Mouse (Mus musculus): Measurements from ENCODE around the gene Kdm5a. TPM values are rescaled to one million over a fixed set of nuclear protein-coding genes. Genes with fewer than 3 reads are reported as not detected.

The Kdm5a gene
- polyA plus RNA-seq, 1 experiment from 2014 or later: 53.9 TPM

- H3K27ac ChIP-seq (replicated peaks; ENCODE audit: low read depth, low read length): peak overlapping the region; percentile 74
- ATAC-seq (ENCODE audit: low FRiP score, low TSS enrichment): peak; percentile 60
- no peak overlapping the region; the same call in 1 of the 2 replicates for H3K9ac ChIP-seq (replicated peaks; ENCODE audit: low read length)
These were observed 108.7 kb downstream of the Kdm5a start for GRCm38 (mm10) chr6:120472455-120473140.

GRCm38 (mm10) chr6:120473427-120473826 lies 109.5 kb downstream of the Kdm5a start:
- WGBS: 23% methylated on average over 5 of the region's 5 CpGs
- H3K27me3 ChIP-seq (ENCODE audit: control insufficient read depth, insufficient read depth, low read length): no peaks in the 10 kb centered on the region
- DNase-seq (no peak), ATAC-seq (ENCODE audit: low FRiP score, low TSS enrichment) (peak; percentile 46; the same call in 1 of the 2 replicates)
- peaks cover 13% of the 10 kb centered on the region for H3K4me1 ChIP-seq (ENCODE audit: control insufficient read depth, insufficient read depth, low read length)
- no peak overlapping the region for H3K4me3 ChIP-seq (replicated peaks; ENCODE audit: low read depth, low read length)
- H3K27ac ChIP-seq (replicated peaks; ENCODE audit: low read depth, low read length): peak overlapping the region; percentile 74
- no peak overlapping the region for H3K9ac ChIP-seq (replicated peaks; ENCODE audit: low read length)
- H3K4me2 ChIP-seq (ENCODE audit: low read length): no peak overlapping the region
- H3K9me3 ChIP-seq (ENCODE audit: control insufficient read depth, low read length): no peaks in the 10 kb centered on the region
- H3K36me3 ChIP-seq (ENCODE audit: control insufficient read depth, insufficient read depth, low read length): no peaks in the 10 kb centered on the region

More at GRCm38 (mm10) chr6:120472455-120473140, 108.7 kb downstream of the Kdm5a start:
- H3K36me3 ChIP-seq (ENCODE audit: control insufficient read depth, insufficient read depth, low read length): no peaks in the 10 kb centered on the region
- no peak overlapping the region for H3K4me3 ChIP-seq (replicated peaks; ENCODE audit: low read depth, low read length)
- 0 out of 2 replicates have a peak overlapping the region, but pooled peaks have one; percentile 17 for H3K4me2 ChIP-seq (ENCODE audit: low read length)
- no peaks in the 10 kb centered on the region for H3K9me3 ChIP-seq (ENCODE audit: control insufficient read depth, low read length)
- DNase-seq: no peak
- no peaks in the 10 kb centered on the region for H3K27me3 ChIP-seq (ENCODE audit: control insufficient read depth, insufficient read depth, low read length)
- WGBS: 7% methylated on average over 8 of the region's 8 CpGs
- peaks cover 13% of the 10 kb centered on the region for H3K4me1 ChIP-seq (ENCODE audit: control insufficient read depth, insufficient read depth, low read length)

- 85% methylated on average over 8 of the region's 8 CpGs for WGBS
- no peak for ATAC-seq (ENCODE audit: low FRiP score, low TSS enrichment)
These were observed 111.4 kb downstream of the Kdm5a start for GRCm38 (mm10) chr6:120475288-120475687.

GRCm38 (mm10) chr6:120479302-120479701 lies 115.4 kb downstream of the Kdm5a start:
- no peak overlapping the region for H3K9ac ChIP-seq (replicated peaks; ENCODE audit: low read length)
- no peak for ATAC-seq (ENCODE audit: low FRiP score, low TSS enrichment)
- H3K4me1 ChIP-seq (ENCODE audit: control insufficient read depth, insufficient read depth, low read length): no peaks in the 10 kb centered on the region
- DNase-seq: no peak
- WGBS: 96% methylated on average over 2 of the region's 2 CpGs
- H3K27ac ChIP-seq (replicated peaks; ENCODE audit: low read depth, low read length): no peak overlapping the region
- no peaks in the 10 kb centered on the region for H3K9me3 ChIP-seq (ENCODE audit: control insufficient read depth, low read length)
- no peaks in the 10 kb centered on the region for H3K27me3 ChIP-seq (ENCODE audit: control insufficient read depth, insufficient read depth, low read length)
- H3K4me2 ChIP-seq (ENCODE audit: low read length): no peak overlapping the region
- no peaks in the 10 kb centered on the region for H3K36me3 ChIP-seq (ENCODE audit: control insufficient read depth, insufficient read depth, low read length)
- H3K4me3 ChIP-seq (replicated peaks; ENCODE audit: low read depth, low read length): no peak overlapping the region

More at GRCm38 (mm10) chr6:120475288-120475687, 111.4 kb downstream of the Kdm5a start:
- Histone ChIP-seq H3K4me1 (ENCODE audit: control insufficient read depth, insufficient read depth, low read length) (peaks cover 13% of the 10 kb centered on the region), H3K27me3 (ENCODE audit: control insufficient read depth, insufficient read depth, low read length) (no peaks in the 10 kb centered on the region), H3K4me3 (replicated peaks; ENCODE audit: low read depth, low read length) (no peak overlapping the region), H3K36me3 (ENCODE audit: control insufficient read depth, insufficient read depth, low read length) (no peaks in the 10 kb centered on the region), H3K9me3 (ENCODE audit: control insufficient read depth, low read length) (no peaks in the 10 kb centered on the region), H3K27ac (replicated peaks; ENCODE audit: low read depth, low read length) (no peak overlapping the region), H3K4me2 (ENCODE audit: low read length) (no peak overlapping the region), H3K9ac (replicated peaks; ENCODE audit: low read length) (no peak overlapping the region)
- no peak for DNase-seq

- Histone ChIP-seq H3K4me2 (ENCODE audit: low read length) (no peak overlapping the region), H3K27me3 (ENCODE audit: control insufficient read depth, insufficient read depth, low read length) (no peaks in the 10 kb centered on the region), H3K4me1 (ENCODE audit: control insufficient read depth, insufficient read depth, low read length) (no peaks in the 10 kb centered on the region), H3K36me3 (ENCODE audit: control insufficient read depth, insufficient read depth, low read length) (no peaks in the 10 kb centered on the region), H3K9ac (replicated peaks; ENCODE audit: low read length) (no peak overlapping the region), H3K4me3 (replicated peaks; ENCODE audit: low read depth, low read length) (no peak overlapping the region), H3K27ac (replicated peaks; ENCODE audit: low read depth, low read length) (no peak overlapping the region), H3K9me3 (ENCODE audit: control insufficient read depth, low read length) (no peaks in the 10 kb centered on the region)
- WGBS: 90% methylated on average over 5 of the region's 5 CpGs
- DNase-seq: no peak
- ATAC-seq (ENCODE audit: low FRiP score, low TSS enrichment): no peak
These were observed 116.4 kb downstream of the Kdm5a start for GRCm38 (mm10) chr6:120480361-120480760.

GRCm38 (mm10) chr6:120481538-120481937 lies 117.6 kb downstream of the Kdm5a start:
- no peak overlapping the region for H3K4me2 ChIP-seq (ENCODE audit: low read length)
- no peak overlapping the region for H3K9ac ChIP-seq (replicated peaks; ENCODE audit: low read length)
- H3K4me1 ChIP-seq (ENCODE audit: control insufficient read depth, insufficient read depth, low read length): no peaks in the 10 kb centered on the region
- ATAC-seq (ENCODE audit: low FRiP score, low TSS enrichment) (no peak), DNase-seq (no peak)
- no peak overlapping the region for H3K27ac ChIP-seq (replicated peaks; ENCODE audit: low read depth, low read length)
- no peaks in the 10 kb centered on the region for H3K9me3 ChIP-seq (ENCODE audit: control insufficient read depth, low read length)
- no peak overlapping the region for H3K4me3 ChIP-seq (replicated peaks; ENCODE audit: low read depth, low read length)
- 91% methylated on average over 6 of the region's 6 CpGs for WGBS
- H3K27me3 ChIP-seq (ENCODE audit: control insufficient read depth, insufficient read depth, low read length): no peaks in the 10 kb centered on the region
- H3K36me3 ChIP-seq (ENCODE audit: control insufficient read depth, insufficient read depth, low read length): no peaks in the 10 kb centered on the region

GRCm38 (mm10) chr6:120482021-120482420 lies 118.1 kb downstream of the Kdm5a start:
- Histone ChIP-seq H3K9ac (replicated peaks; ENCODE audit: low read length) (no peak overlapping the region), H3K4me3 (replicated peaks; ENCODE audit: low read depth, low read length) (no peak overlapping the region), H3K27me3 (ENCODE audit: control insufficient read depth, insufficient read depth, low read length) (no peaks in the 10 kb centered on the region), H3K4me2 (ENCODE audit: low read length) (no peak overlapping the region), H3K9me3 (ENCODE audit: control insufficient read depth, low read length) (no peaks in the 10 kb centered on the region), H3K36me3 (ENCODE audit: control insufficient read depth, insufficient read depth, low read length) (no peaks in the 10 kb centered on the region), H3K27ac (replicated peaks; ENCODE audit: low read depth, low read length) (no peak overlapping the region), H3K4me1 (ENCODE audit: control insufficient read depth, insufficient read depth, low read length) (no peaks in the 10 kb centered on the region)
- DNase-seq (no peak), ATAC-seq (ENCODE audit: low FRiP score, low TSS enrichment) (no peak)
- WGBS: 92% methylated on average over 14 of the region's 14 CpGs

- no peaks in the 10 kb centered on the region for H3K27me3 ChIP-seq (ENCODE audit: control insufficient read depth, insufficient read depth, low read length)
- H3K27ac ChIP-seq (replicated peaks; ENCODE audit: low read depth, low read length): no peak overlapping the region
- H3K4me1 ChIP-seq (ENCODE audit: control insufficient read depth, insufficient read depth, low read length): no peaks in the 10 kb centered on the region
- H3K4me2 ChIP-seq (ENCODE audit: low read length): no peak overlapping the region
- H3K9me3 ChIP-seq (ENCODE audit: control insufficient read depth, low read length): no peaks in the 10 kb centered on the region
- H3K36me3 ChIP-seq (ENCODE audit: control insufficient read depth, insufficient read depth, low read length): no peaks in the 10 kb centered on the region
- WGBS: 36% methylated on average over 6 of the region's 6 CpGs
- no peak overlapping the region for H3K9ac ChIP-seq (replicated peaks; ENCODE audit: low read length)
- no peak overlapping the region for H3K4me3 ChIP-seq (replicated peaks; ENCODE audit: low read depth, low read length)
- ATAC-seq (ENCODE audit: low FRiP score, low TSS enrichment): no peak
- no peak for DNase-seq
These were observed 118.8 kb downstream of the Kdm5a start for GRCm38 (mm10) chr6:120482756-120483155.

GRCm38 (mm10) chr6:120483211-120483626 lies 119.3 kb downstream of the Kdm5a start:
- ATAC-seq (ENCODE audit: low FRiP score, low TSS enrichment): no peak
- no peak overlapping the region for H3K4me3 ChIP-seq (replicated peaks; ENCODE audit: low read depth, low read length)
- H3K36me3 ChIP-seq (ENCODE audit: control insufficient read depth, insufficient read depth, low read length): no peaks in the 10 kb centered on the region
- no peak overlapping the region for H3K4me2 ChIP-seq (ENCODE audit: low read length)
- no peaks in the 10 kb centered on the region for H3K27me3 ChIP-seq (ENCODE audit: control insufficient read depth, insufficient read depth, low read length)
- 41% methylated on average over 8 of the region's 8 CpGs for WGBS
- H3K9ac ChIP-seq (replicated peaks; ENCODE audit: low read length): no peak overlapping the region
- DNase-seq: peak; percentile 66
- no peaks in the 10 kb centered on the region for H3K9me3 ChIP-seq (ENCODE audit: control insufficient read depth, low read length)
- no peaks in the 10 kb centered on the region for H3K4me1 ChIP-seq (ENCODE audit: control insufficient read depth, insufficient read depth, low read length)
- H3K27ac ChIP-seq (replicated peaks; ENCODE audit: low read depth, low read length): no peak overlapping the region
